Mouse (Mus musculus): ENCODE data around the gene Nox3.

GRCm38 (mm10) chr17:3643582-3643981, 52.5 kb downstream of the Nox3 start:
- TF ChIP-seq EP300 (IDR thresholded peaks at IDR 0.05; ENCODE audit: low read depth) (no peak), CTCF (IDR thresholded peaks at IDR 0.05; ENCODE audit: low read depth) (no peak)
